Mouse (Mus musculus) cortical plate, adult 2 months (tissue): ENCODE measurements around the gene Slc7a15.

Experiments
- CTCF ChIP-seq: fragments of 200-500 bp; IDR thresholded peaks from 2 replicates; pipeline ENCODE4 v1.5.1; 2011; ENCODE audit warnings: mild to moderate bottlenecking, control low read depth, low read length; ENCODE audit not compliant: insufficient read depth; ENCODE audit errors: extremely low read depth
- POLR2A ChIP-seq: fragments of 200-500 bp; IDR thresholded peaks from 2 replicates; pipeline ENCODE4 v1.6.1; 2011; ENCODE audit warnings: mild to moderate bottlenecking, low read length, control low read depth; ENCODE audit not compliant: insufficient read depth; ENCODE audit errors: extremely low read depth

DNA sequence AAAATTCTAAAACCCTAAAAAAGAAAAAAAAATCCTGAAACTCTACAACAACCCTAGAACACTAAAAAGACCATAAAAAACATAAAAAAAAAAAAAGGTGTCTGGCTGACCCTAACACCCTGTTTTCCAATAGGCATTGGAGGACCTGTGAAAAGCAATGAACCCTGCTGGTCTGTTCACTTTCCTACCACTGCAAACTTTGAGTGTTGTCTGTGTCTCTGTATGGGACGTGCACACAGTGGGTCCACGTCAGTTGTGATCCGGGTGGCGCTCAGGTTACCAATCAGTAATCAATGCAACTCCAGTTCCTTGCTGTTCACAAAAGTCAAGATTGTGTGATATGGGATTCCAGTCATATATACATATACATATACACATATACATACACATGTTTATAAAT is 36.7 kb upstream of the Slc7a15 start:
- TF ChIP-seq CTCF (no peak), POLR2A (no peak)
